Mouse (Mus musculus): ENCODE measurements around the gene Tceanc. TPM values are rescaled to one million over a fixed set of nuclear protein-coding genes. Genes with fewer than 3 reads are reported as not detected.

Tceanc gene
- total RNA-seq (2012; rRNA removed), result 3.2 and 4.0 TPM in 2 replicates

- DNase-seq (ENCODE audit: low read depth, low spot score), result no peak
Measured at GRCm38 (mm10) chrX:166518345-166518744, at the start of gene Tceanc. Tceanc (minus strand) TSS chrX:166518567.

GRCm38 (mm10) chrX:166565983-166566382 lies 47.6 kb upstream of the Tceanc start:
- Histone ChIP-seq H3K27ac (ENCODE audit: insufficient read depth, low read depth, low read length, poor library complexity, severe bottlenecking) (no peak overlapping the region), H3K36me3 (ENCODE audit: control insufficient read depth, insufficient read depth, low read length, poor library complexity, severe bottlenecking) (no peaks in the 10 kb centered on the region), H3K9me3 (ENCODE audit: control insufficient read depth, insufficient read depth, low read depth, low read length) (no peaks in the 10 kb centered on the region), H3K4me1 (ENCODE audit: control insufficient read depth in 2 of 2, insufficient read depth in 2 of 2, low read length in 2 of 2, poor library complexity in 1 of 2) (no peaks in the 10 kb centered on the region), H3K4me3 (ENCODE audit: insufficient read depth in 1 of 2, low read depth in 1 of 2, low read length in 2 of 2, poor library complexity in 1 of 2, severe bottlenecking in 1 of 2) (no peak overlapping the region), H3K9ac (ENCODE audit: insufficient read depth, low read depth, low read length, poor library complexity, severe bottlenecking) (no peak overlapping the region)
- no peak for DNase-seq (ENCODE audit: low read depth, low spot score)
- in situ Hi-C loops (cut with MboI; ENCODE audit: low sequenced_read_pairs in 2 of 2, unreplicated experiment in 2 of 2), result no loop called here
- no peak for TF ChIP-seq ZNF384 (IDR thresholded peaks at IDR 0.05; ENCODE audit: low read depth, low read length)
- TF ChIP-seq ZC3H11A (IDR thresholded peaks at IDR 0.05; ENCODE audit: borderline replicate concordance, low read depth, low read length), result no peak
- no peak for TF ChIP-seq HCFC1 (IDR thresholded peaks at IDR 0.05; ENCODE audit: borderline replicate concordance, insufficient read depth, low read length)
- no peak for TF ChIP-seq CHD2 (IDR thresholded peaks at IDR 0.05; ENCODE audit: low read depth, low read length)
- TF ChIP-seq MAFK (IDR thresholded peaks at IDR 0.05; ENCODE audit: insufficient read depth, low read depth, low read length), result no peak

More at GRCm38 (mm10) chrX:166518345-166518744, at the start of gene Tceanc:
- in situ Hi-C loops (cut with MboI; ENCODE audit: low sequenced_read_pairs in 2 of 2, unreplicated experiment in 2 of 2), result no loop called here
- Histone ChIP-seq H3K9ac (ENCODE audit: insufficient read depth, low read depth, low read length, poor library complexity, severe bottlenecking) (no peak within 1 kb of the TSS), H3K4me1 (ENCODE audit: control insufficient read depth in 2 of 2, insufficient read depth in 2 of 2, low read length in 2 of 2, poor library complexity in 1 of 2) (peaks cover 0 to 2% of the 10 kb centered on the region in 2 experiments; a peak in 1 of 4 replicates), H3K9me3 (ENCODE audit: control insufficient read depth, insufficient read depth, low read depth, low read length) (no peaks in the 10 kb centered on the region), H3K36me3 (ENCODE audit: control insufficient read depth, insufficient read depth, low read length, poor library complexity, severe bottlenecking) (no peaks in the 10 kb centered on the region), H3K4me3 (ENCODE audit: insufficient read depth in 1 of 2, low read depth in 1 of 2, low read length in 2 of 2, poor library complexity in 1 of 2, severe bottlenecking in 1 of 2) (no peak within 1 kb of the TSS), H3K27ac (ENCODE audit: insufficient read depth, low read depth, low read length, poor library complexity, severe bottlenecking) (no peak within 1 kb of the TSS)
- TF ChIP-seq ZNF384 (IDR thresholded peaks at IDR 0.05; ENCODE audit: low read depth, low read length), result no peak
- TF ChIP-seq MAFK (IDR thresholded peaks at IDR 0.05; ENCODE audit: insufficient read depth, low read depth, low read length), result no peak
- TF ChIP-seq HCFC1 (IDR thresholded peaks at IDR 0.05; ENCODE audit: borderline replicate concordance, insufficient read depth, low read length), result no peak
- no peak for TF ChIP-seq ZC3H11A (IDR thresholded peaks at IDR 0.05; ENCODE audit: borderline replicate concordance, low read depth, low read length)
- no peak for TF ChIP-seq CHD2 (IDR thresholded peaks at IDR 0.05; ENCODE audit: low read depth, low read length)

GRCm38 (mm10) chrX:166565401-166565800 lies 47.0 kb upstream of the Tceanc start:
- in situ Hi-C loops (cut with MboI; ENCODE audit: low sequenced_read_pairs in 2 of 2, unreplicated experiment in 2 of 2), result no loop called here
- DNase-seq (ENCODE audit: low read depth, low spot score), result no peak
- H3K9me3 ChIP-seq (ENCODE audit: control insufficient read depth, insufficient read depth, low read depth, low read length), result no peaks in the 10 kb centered on the region
- no peak for TF ChIP-seq MAFK (IDR thresholded peaks at IDR 0.05; ENCODE audit: insufficient read depth, low read depth, low read length)
- no peak for TF ChIP-seq CHD2 (IDR thresholded peaks at IDR 0.05; ENCODE audit: low read depth, low read length)
- no peak for TF ChIP-seq ZNF384 (IDR thresholded peaks at IDR 0.05; ENCODE audit: low read depth, low read length)
- no peak for TF ChIP-seq ZC3H11A (IDR thresholded peaks at IDR 0.05; ENCODE audit: borderline replicate concordance, low read depth, low read length)
- no peak for TF ChIP-seq HCFC1 (IDR thresholded peaks at IDR 0.05; ENCODE audit: borderline replicate concordance, insufficient read depth, low read length)
- no peak overlapping the region for H3K9ac ChIP-seq (ENCODE audit: insufficient read depth, low read depth, low read length, poor library complexity, severe bottlenecking)
- no peaks in the 10 kb centered on the region for H3K36me3 ChIP-seq (ENCODE audit: control insufficient read depth, insufficient read depth, low read length, poor library complexity, severe bottlenecking)
- no peaks in the 10 kb centered on the region for H3K4me1 ChIP-seq (ENCODE audit: control insufficient read depth in 2 of 2, insufficient read depth in 2 of 2, low read length in 2 of 2, poor library complexity in 1 of 2)
- H3K27ac ChIP-seq (ENCODE audit: insufficient read depth, low read depth, low read length, poor library complexity, severe bottlenecking), result no peak overlapping the region
- no peak overlapping the region for H3K4me3 ChIP-seq (ENCODE audit: insufficient read depth in 1 of 2, low read depth in 1 of 2, low read length in 2 of 2, poor library complexity in 1 of 2, severe bottlenecking in 1 of 2)

- TF ChIP-seq CHD2 (IDR thresholded peaks at IDR 0.05; ENCODE audit: low read depth, low read length) (no peak), ZC3H11A (IDR thresholded peaks at IDR 0.05; ENCODE audit: borderline replicate concordance, low read depth, low read length) (no peak), ZNF384 (IDR thresholded peaks at IDR 0.05; ENCODE audit: low read depth, low read length) (no peak), MAFK (IDR thresholded peaks at IDR 0.05; ENCODE audit: insufficient read depth, low read depth, low read length) (no peak), HCFC1 (IDR thresholded peaks at IDR 0.05; ENCODE audit: borderline replicate concordance, insufficient read depth, low read length) (no peak)
- in situ Hi-C loops (cut with MboI; ENCODE audit: low sequenced_read_pairs in 2 of 2, unreplicated experiment in 2 of 2), result no loop called here
- Histone ChIP-seq H3K4me1 (ENCODE audit: control insufficient read depth in 2 of 2, insufficient read depth in 2 of 2, low read length in 2 of 2, poor library complexity in 1 of 2) (no peaks in the 10 kb centered on the region), H3K9me3 (ENCODE audit: control insufficient read depth, insufficient read depth, low read depth, low read length) (no peaks in the 10 kb centered on the region), H3K27ac (ENCODE audit: insufficient read depth, low read depth, low read length, poor library complexity, severe bottlenecking) (no peak overlapping the region), H3K4me3 (ENCODE audit: insufficient read depth in 1 of 2, low read depth in 1 of 2, low read length in 2 of 2, poor library complexity in 1 of 2, severe bottlenecking in 1 of 2) (no peak overlapping the region), H3K36me3 (ENCODE audit: control insufficient read depth, insufficient read depth, low read length, poor library complexity, severe bottlenecking) (no peaks in the 10 kb centered on the region), H3K9ac (ENCODE audit: insufficient read depth, low read depth, low read length, poor library complexity, severe bottlenecking) (no peak overlapping the region)
- no peak for DNase-seq (ENCODE audit: low read depth, low spot score)
Measured at GRCm38 (mm10) chrX:166564900-166565299, 46.5 kb upstream of the Tceanc start.

- TF ChIP-seq ZC3H11A (IDR thresholded peaks at IDR 0.05; ENCODE audit: borderline replicate concordance, low read depth, low read length) (no peak), HCFC1 (IDR thresholded peaks at IDR 0.05; ENCODE audit: borderline replicate concordance, insufficient read depth, low read length) (no peak), CHD2 (IDR thresholded peaks at IDR 0.05; ENCODE audit: low read depth, low read length) (no peak), MAFK (IDR thresholded peaks at IDR 0.05; ENCODE audit: insufficient read depth, low read depth, low read length) (no peak), ZNF384 (IDR thresholded peaks at IDR 0.05; ENCODE audit: low read depth, low read length) (no peak)
- no peak overlapping the region for H3K9ac ChIP-seq (ENCODE audit: insufficient read depth, low read depth, low read length, poor library complexity, severe bottlenecking)
- no peaks in the 10 kb centered on the region for H3K36me3 ChIP-seq (ENCODE audit: control insufficient read depth, insufficient read depth, low read length, poor library complexity, severe bottlenecking)
- no peaks in the 10 kb centered on the region for H3K9me3 ChIP-seq (ENCODE audit: control insufficient read depth, insufficient read depth, low read depth, low read length)
- H3K4me3 ChIP-seq (ENCODE audit: insufficient read depth in 1 of 2, low read depth in 1 of 2, low read length in 2 of 2, poor library complexity in 1 of 2, severe bottlenecking in 1 of 2), result no peak overlapping the region
- H3K4me1 ChIP-seq (ENCODE audit: control insufficient read depth in 2 of 2, insufficient read depth in 2 of 2, low read length in 2 of 2, poor library complexity in 1 of 2), result no peaks in the 10 kb centered on the region
- in situ Hi-C loops (cut with MboI; ENCODE audit: low sequenced_read_pairs in 2 of 2, unreplicated experiment in 2 of 2), result no loop called here
- H3K27ac ChIP-seq (ENCODE audit: insufficient read depth, low read depth, low read length, poor library complexity, severe bottlenecking), result no peak overlapping the region
- no peak for DNase-seq (ENCODE audit: low read depth, low spot score)
Measured at GRCm38 (mm10) chrX:166559333-166559732, 41.0 kb upstream of the Tceanc start.

All from ES-E14 (cell line).